Mouse (Mus musculus) erythroblast, adult 5-6 weeks (primary cell): ENCODE data around the gene Ptger1. TPM values are rescaled to one million over a fixed set of nuclear protein-coding genes. Genes with fewer than 3 reads are reported as not detected.

Source experiments
- total RNA-seq, 2 experiments: library from RNA; stranded (forward) in 1 of 2; stranded (reverse) in 1 of 2; fragments of 150-400 nt in 1 of 2; fragments of 200-764, 138-1000 nt in 1 of 2; gene quantifications; 2 replicates each; pipeline versions ENCODE4 v1.2.3 to v1.2.4; 2015 to 2017; ENCODE audit warnings: low replicate concordance in 2 of 2

Ptger1 gene
- total RNA-seq, 2 experiments from 2014 or later: 0.60 TPM; not detected in 1

Other genes with a start within 250 kb of the Ptger1 start
- 40.9 and 47.0 TPM in 2 replicates for gene Scoc, start 208.3 kb upstream of the Ptger1 start, total RNA-seq (2015; ENCODE audit: low replicate concordance)
- 52.7 and 55.6 TPM in 2 replicates for gene Scoc, start 208.3 kb upstream of the Ptger1 start, total RNA-seq (2017; ENCODE audit: low replicate concordance)
- not detected in 2 replicates for gene Olfr370, start 130.9 kb upstream of the Ptger1 start, total RNA-seq (2015; ENCODE audit: low replicate concordance)
- gene Olfr370, start 130.9 kb upstream of the Ptger1 start, total RNA-seq (2017; ENCODE audit: low replicate concordance): not detected in 2 replicates
- 49.8 and 57.9 TPM in 2 replicates for gene Ndufb7, start 100.0 kb upstream of the Ptger1 start, total RNA-seq (2015; ENCODE audit: low replicate concordance)
- gene Ndufb7, start 100.0 kb upstream of the Ptger1 start, total RNA-seq (2017; ENCODE audit: low replicate concordance): 59.0 and 89.2 TPM in 2 replicates
- gene Tecr, start 58.7 kb upstream of the Ptger1 start, total RNA-seq (2015; ENCODE audit: low replicate concordance): 130 and 150 TPM in 2 replicates
- gene Tecr, start 58.7 kb upstream of the Ptger1 start, total RNA-seq (2017; ENCODE audit: low replicate concordance): 47.5 and 77.4 TPM in 2 replicates
- gene Dnajb1, start 58.5 kb upstream of the Ptger1 start, total RNA-seq (2015; ENCODE audit: low replicate concordance): 12.9 and 25.7 TPM in 2 replicates
- gene Dnajb1, start 58.5 kb upstream of the Ptger1 start, total RNA-seq (2017; ENCODE audit: low replicate concordance): 15.6 and 19.5 TPM in 2 replicates
- gene Gipc1, start 14.0 kb upstream of the Ptger1 start, total RNA-seq (2015; ENCODE audit: low replicate concordance): 4.4 and 16.7 TPM in 2 replicates
- gene Gipc1, start 14.0 kb upstream of the Ptger1 start, total RNA-seq (2017; ENCODE audit: low replicate concordance): 5.2 and 8.6 TPM in 2 replicates
- 5.2 and 9.0 TPM in 2 replicates for gene Pkn1, start 32.5 kb downstream of the Ptger1 start, total RNA-seq (2015; ENCODE audit: low replicate concordance)
- gene Pkn1, start 32.5 kb downstream of the Ptger1 start, total RNA-seq (2017; ENCODE audit: low replicate concordance): 22.3 and 30.6 TPM in 2 replicates
- gene Ddx39, start 48.5 kb downstream of the Ptger1 start, total RNA-seq (2015; ENCODE audit: low replicate concordance): 20.1 and 40.0 TPM in 2 replicates
- 36.5 and 37.3 TPM in 2 replicates for gene Ddx39, start 48.5 kb downstream of the Ptger1 start, total RNA-seq (2017; ENCODE audit: low replicate concordance)
- gene Adgre5, start 74.6 kb downstream of the Ptger1 start, total RNA-seq (2015; ENCODE audit: low replicate concordance): 31.8 and 56.7 TPM in 2 replicates
- gene Adgre5, start 74.6 kb downstream of the Ptger1 start, total RNA-seq (2017; ENCODE audit: low replicate concordance): 17.1 and 27.1 TPM in 2 replicates
- gene Adgrl1, start 233.4 kb downstream of the Ptger1 start, total RNA-seq (2015; ENCODE audit: low replicate concordance): 0.58 and 1.7 TPM in 2 replicates
- 0.09 and 0.14 TPM in 2 replicates for gene Adgrl1, start 233.4 kb downstream of the Ptger1 start, total RNA-seq (2017; ENCODE audit: low replicate concordance)